Mouse (Mus musculus) cerebellum, postnatal 10 days (tissue): ENCODE data around the gene Bcas3.

Source experiments
- DNase-seq, 2 experiments: peaks; one replicate each; pipeline ENCODE4 v3.0.0; 2021; ENCODE audit warnings: mixed read lengths in 2 of 2

Gene Bcas3

DNA sequence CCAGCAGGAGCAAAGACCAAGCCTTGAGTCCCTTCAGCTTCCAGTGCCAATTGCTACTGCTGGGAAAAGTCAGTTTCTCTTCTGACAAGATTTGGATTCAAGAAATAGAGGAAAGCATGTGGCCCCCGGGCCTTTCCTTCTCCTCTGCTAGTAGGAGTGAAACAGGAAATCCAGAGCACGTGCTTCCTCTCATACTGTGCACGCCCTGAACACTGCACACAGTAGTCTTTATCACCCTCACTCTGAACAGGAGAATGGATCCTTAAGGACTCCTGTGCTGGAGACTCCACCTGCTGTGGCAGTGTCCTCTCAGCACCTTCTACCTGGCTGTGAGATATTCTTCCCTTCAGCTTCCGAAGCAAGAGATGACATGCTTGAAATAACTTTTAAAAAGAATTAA is 458.3 kb downstream of the Bcas3 start:
- no peak for DNase-seq

DNA sequence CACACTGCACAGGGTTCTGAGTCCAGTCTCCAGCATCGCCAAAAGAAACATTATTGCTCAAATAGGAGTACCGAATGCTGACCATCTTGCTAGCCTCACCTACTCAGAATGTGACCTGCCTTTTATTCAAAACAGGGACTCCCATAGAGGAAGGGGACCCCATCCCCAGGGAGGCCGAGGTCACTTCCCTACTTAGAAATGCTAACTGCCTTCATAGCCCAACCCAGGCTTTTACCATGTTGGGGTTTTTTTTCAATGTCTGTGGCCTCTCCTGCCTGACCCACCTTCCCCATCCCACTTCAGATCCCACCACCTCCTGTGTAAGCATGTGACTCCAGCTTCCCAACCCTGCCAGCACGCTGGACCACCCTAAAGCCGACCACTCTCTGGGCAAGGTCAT is 458.7 kb downstream of the Bcas3 start:
- DNase-seq = no peak

DNA sequence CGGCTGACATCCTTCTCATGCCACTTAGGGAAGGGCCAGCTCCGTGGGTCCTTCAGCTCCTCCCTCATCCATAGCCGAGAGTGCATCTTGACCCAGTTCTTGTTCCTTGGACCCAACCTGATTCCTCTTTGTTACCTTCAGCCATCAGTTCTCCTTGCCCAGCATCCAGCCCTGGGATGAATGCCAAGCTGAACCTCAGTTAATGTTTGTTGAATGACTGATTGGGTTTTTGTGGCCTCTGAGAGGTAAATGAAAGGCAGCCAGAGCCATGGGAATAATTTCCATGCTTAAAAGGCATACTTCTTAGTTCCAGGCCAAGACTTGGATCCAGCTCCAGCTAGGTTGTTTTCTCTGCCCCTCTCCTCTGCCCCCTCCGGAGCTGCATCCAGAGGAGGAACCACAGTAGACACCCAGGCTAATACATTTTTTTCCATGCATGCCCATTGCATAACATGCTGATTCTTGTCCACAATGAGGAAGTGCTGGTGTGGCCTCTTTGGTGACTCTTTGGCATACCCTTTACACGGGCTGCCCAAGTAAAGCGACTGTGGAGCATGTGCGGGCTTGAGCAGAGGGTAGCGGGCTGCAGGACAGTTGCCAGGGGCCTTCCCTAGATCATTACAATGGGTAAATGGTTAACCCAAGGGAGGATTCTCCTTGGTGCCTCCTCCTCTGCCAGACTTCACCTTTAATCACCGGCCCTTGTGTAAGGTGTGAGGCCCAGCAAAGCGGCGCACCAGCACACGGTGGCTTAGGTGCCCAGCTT is 459.4 kb downstream of the Bcas3 start:
- peak in 1 of 2 experiments; percentile 18 for DNase-seq

DNA sequence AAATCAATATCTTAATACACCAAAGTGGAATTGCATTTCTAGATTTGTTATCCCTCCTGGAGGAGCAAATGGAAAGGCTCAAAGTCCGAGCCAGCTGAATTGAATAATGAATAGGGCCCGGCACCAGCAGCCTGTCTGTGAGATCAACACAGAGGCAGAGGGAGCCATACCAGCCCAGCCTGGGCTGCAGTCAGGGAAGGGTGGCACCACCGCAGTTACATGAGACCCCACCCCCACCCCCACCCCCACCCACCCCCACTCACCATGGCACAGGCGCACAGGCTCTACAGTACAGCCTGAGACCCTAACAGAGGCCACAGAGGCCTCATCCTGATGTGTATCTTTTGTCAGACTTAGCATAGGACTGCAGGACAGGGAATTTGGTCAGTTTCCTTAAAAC is 461.7 kb downstream of the Bcas3 start:
- no peak for DNase-seq

DNA sequence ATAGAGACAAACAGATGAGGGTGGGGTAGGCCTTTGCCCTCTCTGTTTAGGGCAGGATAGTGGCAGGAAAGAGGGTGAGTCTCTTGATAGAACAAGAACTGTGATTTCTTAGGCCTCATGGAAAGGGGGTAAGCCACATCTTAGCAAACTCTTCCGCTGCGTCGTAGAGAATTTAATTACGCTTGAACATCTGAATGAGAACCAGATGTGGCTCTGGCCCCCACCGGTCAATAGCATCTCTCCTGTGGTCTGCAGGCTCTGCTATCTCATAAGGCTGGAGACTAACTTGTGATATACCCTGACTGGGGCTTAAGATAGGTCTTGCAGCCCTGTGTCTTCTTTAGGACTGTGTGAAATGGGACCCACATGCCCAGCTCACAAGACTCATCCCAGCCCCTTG is 463.5 kb downstream of the Bcas3 start:
- no peak for DNase-seq

DNA sequence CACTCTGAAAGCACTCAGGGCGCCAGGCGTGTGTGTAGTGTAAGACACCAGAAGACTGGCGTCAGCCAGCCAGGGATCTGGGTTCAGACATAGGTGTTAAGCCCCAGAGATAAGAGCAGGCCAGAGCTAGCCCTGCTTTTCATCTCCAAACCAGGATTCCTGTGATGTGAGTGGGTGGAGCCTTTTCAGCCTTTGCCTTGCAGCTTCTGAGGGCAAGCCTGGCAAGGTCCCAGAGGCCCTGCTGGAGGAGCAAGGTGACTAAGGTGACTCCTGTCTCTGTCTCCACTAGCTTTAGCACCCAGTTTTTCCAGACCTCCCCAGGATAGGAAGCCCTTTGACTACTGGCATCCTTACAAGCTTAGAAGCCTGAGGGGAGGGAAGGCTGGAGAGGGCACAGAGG is 465.4 kb downstream of the Bcas3 start:
- DNase-seq = peak in 1 of 2 experiments; percentile 13

DNA sequence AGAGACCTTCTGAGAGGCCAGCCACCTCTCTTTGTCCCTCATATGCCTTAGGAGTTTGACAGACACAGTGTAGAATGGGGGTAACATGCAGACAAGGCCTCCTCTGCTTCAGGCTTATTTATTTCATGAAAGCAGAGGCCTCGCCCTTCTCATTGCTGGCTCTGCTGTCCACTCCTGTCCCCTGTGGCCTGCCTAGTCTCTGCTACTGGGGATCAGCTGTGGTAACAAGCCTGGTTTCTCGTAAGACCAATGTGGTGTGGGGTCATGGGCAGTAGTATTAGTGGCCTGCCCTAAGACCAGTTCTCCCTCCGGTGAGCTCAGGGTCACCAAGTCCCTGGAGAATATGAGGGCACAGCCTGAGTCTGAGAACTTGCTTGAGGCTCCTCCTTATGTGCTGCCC is 468.0 kb downstream of the Bcas3 start:
- DNase-seq = no peak

DNA sequence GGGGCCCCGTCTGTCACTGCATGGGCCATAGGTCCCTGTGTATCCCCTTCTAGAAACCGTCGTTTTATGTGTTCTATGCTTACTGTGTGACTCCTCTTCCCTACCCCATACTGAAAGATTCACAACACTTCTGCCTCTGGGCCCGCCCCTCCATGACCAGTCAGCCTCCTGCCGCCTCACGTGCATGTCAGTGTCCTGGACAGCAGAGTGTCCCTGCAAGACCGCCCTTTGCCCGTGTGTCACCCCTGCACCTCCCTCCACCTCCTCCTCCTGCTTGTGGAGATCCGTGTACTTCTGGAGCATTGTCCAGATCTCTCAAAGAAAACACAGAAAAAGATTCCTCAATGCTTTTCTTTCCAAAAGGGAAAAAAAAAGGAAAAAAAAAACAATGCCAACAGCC is 468.7 kb downstream of the Bcas3 start:
- DNase-seq = no peak

DNA sequence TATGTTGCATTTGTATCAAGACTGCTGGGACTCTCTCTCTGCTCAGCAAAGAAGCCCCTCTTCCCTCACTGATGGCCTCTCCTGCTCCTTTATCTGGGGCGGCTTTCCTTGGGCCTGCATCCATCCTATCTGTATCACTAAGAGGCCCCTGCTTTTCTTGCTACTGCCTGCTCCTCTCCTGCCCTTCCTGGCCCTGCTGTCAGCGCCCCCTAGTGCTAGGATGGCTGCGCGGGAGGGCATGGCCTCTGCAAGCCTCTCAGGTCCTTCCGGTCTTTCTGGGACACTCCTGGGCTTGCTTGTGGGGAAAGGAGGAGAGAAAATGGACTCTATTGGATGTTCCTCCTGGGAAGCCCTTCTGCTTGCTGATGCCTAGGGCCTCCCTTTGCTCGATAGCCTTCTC is 470.2 kb downstream of the Bcas3 start:
- DNase-seq = peak; percentile 91 to 92

DNA sequence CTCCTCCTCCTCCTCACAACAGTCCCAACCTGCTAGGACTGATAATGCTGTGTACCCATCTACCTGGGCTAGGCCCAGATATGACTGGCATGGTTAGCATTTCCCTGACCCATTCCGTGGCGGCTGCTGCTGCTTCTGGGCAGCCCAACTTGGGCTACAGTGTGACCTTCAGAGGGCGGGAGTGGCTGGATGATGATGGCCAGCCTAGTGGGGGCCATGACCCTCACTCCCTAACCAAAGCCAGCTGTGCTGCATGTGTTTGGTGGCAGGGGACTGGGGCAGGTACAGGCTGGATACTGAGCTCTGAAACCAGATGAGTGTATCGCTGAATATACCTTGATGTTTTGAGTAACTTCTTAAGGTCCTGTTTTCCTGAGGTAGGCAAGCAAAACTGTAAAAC is 470.8 kb downstream of the Bcas3 start:
- DNase-seq = no peak

DNA sequence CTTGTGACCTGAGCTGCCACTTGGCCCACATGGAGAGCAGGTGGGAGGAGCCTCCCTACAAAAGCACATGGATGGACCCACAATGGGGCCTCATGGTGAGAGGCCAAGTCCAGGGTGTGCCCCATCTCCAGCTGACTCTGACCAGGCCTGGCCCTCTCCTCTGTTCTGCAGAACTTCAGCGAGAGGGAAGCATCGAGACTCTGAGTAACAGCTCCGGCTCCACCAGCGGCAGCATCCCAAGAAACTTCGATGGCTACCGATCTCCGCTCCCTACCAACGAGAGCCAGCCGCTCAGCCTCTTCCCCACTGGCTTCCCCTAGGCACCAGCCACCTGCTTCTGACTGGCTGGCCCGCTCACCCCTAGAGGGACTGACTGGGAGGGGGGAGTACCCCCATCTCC is 472.1 kb downstream of the Bcas3 start:
- DNase-seq = no peak

DNA sequence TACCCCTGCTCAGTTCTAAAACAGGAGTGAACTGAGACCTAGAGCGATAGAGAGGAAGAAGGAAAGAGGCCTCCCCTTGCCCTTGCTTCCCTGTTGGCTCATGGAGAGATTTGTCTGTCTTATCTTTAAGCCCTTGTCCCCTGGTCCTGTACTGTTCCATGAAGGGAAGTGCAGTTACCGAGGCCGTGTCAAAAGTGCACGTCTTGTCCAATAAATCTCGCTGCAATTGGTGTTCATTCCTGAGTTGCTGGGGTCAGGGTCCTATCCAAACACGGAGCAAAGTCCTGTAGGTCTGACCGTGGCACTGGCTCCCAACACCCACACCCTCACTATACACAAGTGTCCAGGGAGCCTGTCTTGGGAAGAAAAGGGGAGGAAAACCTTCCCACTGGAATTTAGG is 472.9 kb downstream of the Bcas3 start:
- DNase-seq = no peak

DNA sequence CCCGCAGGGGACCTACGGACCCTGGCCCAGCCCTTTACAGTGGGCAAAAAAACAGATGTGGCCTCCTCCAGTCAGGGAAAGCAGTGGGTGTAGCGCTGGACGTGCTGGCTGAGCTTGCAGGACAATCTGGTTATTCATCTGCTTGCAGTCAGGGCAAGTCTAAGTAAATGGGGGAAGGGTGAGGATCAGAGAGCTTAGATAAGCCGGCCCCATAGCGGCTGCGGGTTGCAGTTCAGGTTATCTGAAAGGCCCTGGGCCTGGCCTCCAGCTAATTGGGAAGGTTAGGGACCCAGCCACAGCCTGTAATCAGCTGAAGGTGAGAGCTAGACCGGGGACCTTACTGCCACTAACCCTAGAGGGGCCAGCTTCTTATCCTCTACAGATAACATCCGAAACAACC is 474.4 kb downstream of the Bcas3 start:
- no peak for DNase-seq

DNA sequence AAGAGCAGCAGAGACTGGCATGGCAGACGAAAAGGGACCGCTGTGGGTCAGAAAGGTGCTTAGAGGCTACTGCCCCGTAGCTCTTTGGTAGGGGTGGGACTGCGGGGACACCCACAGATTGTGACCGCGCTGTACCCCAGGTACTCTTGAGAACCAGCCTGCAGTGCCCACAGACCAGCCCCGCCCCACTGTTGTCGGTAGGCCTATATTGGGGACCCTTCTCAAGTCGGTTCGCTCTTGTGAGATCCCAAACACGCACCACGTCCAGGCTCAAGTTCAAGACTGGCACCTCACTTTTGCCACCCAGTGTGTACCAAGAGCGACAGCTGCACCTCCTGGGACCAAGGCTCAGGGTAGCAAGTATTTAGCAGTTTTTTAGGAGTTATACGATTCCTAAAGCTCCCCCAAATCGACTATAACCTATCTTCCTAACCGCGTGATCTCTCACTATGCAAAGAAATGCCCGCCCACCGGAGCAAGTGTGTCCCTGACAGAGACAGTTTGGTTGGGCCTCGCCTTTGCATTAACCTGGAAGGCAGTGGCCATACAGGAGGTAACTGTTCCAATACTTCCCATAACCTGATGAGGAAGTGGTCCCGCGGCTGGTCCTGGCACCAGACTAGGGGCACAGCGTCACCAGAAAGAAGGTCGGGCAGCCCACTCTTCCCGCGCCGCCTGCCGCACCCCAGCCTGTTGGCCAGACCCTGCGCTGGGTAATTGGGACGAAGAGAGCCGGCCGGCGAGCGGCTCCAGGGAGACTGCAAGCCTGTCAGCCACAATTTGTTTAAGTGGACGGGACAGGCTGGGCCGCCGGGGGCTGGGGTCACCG is 475.9 kb downstream of the Bcas3 start:
- DNase-seq = peak in 1 of 2 experiments; percentile 38

DNA sequence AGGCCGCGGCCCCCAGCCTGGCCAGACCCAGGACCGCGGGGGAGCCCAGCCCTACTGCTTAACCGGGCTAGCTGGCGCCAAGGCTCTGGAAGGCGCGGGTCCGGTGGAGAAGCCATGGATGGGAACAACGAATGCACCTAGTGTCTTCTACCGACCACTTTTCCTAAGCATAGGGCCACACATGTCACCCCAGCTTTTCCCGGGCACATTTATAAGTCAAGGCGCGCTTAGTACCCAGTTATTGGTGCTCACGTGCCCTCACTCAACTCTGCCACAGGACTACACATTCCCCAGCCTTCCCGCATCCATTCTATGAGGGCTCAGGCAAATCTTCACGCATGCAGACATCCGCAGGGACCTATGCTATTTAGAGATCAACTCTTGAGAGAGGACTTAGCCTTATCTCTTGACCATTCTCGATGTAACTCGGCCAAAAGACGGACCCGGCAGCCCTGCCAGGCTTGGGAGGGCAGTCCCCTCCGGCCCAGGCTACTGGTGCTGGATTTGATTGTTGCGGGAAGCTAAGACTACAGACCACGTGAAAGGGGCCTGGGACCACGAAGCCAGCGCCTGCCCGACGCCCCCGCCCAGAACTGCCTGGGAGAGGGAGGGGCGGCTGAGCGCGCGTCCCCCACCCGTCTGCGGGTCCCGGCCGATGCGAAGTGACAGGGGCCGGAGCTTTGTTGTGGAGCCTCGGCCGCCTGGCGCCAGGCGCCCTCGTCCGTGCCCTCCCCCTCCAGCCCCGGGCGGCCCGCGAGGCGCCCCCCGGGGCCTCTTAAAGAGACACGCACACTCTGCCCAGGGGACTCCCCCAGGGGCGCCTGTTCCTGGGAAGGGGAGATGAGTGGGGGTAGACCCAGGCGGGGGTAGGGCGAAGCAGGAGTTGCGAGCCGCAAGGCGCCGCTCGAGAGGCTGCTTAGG is 476.8 kb downstream of the Bcas3 start:
- peak in 1 of 2 experiments; percentile 39 for DNase-seq

DNA sequence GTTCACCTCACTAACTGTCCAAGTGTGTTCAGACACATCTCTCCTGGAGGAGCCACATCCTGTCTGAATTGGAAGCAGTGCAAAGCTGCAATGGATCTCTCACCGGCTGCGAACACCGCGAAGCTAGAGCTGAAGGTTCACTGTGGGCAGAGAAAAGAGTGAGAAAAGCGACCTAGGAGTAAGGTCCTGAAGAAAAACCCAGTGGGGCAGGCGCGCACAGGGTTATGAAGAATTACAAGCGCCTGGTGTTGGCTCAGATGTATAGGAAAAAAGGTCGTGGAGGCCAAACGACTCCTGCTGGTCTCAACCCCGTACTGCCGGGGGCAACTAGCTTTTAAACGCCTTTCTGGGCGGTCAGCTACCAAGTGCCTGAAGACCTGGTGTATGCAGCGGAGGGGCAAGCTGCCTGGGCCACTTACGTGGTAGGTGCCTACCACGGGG is 478.0 kb downstream of the Bcas3 start:
- DNase-seq = peak in 1 of 2 experiments; percentile 46

DNA sequence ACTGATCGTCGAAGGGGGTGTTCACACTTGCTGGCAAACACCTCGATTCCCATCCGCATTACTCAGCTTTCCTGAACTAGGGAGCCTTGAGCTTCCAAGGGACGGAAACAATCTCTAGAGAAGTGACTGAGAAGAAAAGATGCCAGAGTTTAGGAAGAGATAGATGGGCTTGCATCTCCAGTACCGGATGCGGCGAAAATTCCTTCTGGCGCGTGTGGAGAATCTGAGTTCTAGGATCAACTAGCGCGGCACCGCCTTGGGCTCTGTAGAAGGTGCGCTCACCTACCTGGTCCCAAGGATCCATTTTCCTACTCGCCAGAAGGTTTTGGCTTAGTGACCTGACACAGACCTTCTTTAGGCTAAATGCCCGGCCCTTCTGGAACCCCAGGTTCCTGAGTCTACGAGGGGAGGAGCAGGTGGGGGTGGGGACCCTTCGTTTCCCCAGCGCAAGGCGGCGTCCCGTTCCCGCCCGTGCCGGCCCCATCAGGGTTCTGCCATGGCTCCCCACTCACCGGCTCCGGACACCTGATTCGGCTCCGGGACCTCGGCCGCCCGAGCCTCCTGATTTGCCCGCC is 478.8 kb downstream of the Bcas3 start:
- DNase-seq = peak in 1 of 2 experiments; percentile 40

DNA sequence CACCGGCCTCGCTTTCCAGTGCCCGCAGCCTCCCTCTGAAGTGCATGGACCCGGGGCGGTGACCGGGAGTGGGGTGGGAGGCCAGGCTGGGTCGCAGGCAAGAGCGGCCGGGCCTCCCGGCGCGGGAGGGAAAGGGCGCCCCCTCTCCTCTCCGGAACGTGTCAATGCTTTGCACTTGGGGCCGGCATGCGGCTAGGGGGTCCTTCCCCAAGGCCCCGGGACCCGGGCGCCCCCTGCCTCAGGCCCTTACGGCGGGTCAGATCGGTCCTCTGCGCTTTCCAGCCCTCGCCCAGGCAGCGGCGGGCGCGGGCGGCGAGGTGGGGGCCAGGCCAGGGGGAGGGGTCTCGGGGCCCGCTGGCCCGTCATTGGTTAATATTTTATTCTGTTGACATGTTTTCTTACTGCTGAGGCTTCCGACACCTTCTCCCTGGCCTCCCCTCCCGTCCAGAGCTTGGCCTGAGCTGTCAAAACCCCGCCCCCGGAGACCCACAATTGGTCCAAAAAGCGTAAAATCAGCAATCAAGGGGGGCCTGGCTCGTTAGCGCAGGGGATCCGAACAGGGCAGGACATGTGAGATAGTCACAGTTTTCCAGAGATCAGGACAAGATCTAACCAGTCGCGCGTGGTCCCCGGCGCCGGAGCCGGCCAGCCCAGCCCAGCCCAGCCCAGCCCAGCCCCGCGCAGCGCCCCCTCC is 479.4 kb downstream of the Bcas3 start, which contains the start of gene Tbx2:
TSS of gene Tbx2 (plus strand) at position 321 of the 694 bp plus-strand sequence.
- DNase-seq = peak; percentile 48 to 51

DNA sequence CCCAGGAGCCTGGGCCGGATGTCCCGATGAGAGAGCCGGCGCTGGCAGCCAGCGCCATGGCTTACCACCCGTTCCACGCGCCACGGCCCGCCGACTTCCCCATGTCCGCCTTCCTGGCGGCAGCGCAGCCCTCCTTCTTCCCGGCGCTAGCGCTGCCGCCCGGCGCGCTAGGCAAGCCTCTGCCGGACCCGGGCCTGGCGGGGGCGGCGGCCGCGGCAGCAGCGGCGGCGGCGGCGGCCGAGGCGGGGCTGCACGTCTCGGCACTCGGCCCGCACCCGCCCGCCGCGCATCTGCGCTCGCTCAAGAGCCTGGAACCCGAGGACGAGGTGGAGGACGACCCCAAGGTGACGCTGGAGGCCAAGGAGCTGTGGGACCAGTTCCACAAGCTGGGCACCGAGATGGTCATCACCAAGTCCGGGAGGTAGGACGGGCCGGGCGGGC is 480.1 kb downstream of the Bcas3 start:
- peak; percentile 46 to 50 for DNase-seq

DNA sequence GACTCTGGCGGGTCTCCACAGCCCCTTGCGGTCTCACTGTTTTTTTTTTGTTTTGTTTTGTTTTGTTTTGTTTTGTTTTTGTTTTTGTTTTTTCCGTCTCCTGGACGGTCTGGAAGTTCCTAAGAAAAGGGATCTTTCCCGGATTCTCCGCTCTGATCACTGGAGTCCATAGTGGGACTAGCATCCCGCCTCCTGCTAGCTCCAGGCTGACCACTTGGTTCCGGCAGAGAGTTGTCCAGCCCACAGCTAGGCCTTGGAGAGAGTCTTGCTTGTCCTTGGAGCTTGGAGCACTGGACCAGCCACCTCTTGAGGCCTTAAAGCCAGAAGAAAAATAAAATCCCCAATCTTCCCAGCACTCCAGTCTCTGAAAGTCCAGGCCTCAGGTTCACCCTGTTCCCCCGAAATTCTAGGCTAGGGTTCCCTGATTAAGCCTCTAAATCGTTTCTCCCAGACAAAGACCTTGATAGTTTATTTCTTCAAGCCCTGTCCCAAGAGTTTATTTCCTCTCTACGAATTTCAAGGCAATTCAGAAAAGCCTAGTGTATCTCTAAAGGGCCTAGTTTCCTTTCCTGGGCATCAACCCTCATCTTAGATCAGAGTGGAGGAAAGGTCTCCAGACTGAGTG is 480.9 kb downstream of the Bcas3 start:
- DNase-seq = peak in 1 of 2 experiments; percentile 59

DNA sequence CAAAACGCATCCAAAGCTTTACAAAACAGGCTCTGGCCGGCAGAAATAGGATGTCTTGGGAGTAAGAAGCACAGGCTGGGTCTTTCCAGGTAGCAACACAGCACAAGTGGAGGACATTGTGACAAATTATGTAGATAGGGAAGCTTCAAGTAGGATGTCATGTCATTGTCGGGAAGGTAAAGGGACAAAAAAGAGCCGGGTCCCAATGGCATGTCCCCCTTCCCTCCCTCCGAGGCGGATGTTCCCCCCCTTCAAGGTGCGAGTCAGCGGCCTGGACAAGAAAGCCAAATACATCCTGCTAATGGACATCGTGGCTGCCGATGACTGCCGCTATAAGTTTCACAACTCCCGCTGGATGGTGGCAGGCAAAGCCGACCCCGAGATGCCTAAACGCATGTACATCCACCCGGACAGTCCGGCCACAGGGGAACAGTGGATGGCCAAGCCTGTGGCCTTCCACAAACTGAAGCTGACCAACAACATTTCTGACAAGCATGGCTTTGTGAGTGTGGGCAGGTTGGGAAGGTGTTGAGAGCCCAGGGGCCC is 481.5 kb downstream of the Bcas3 start:
- DNase-seq = peak in 1 of 2 experiments; percentile 34
